Mouse (Mus musculus) forebrain, embryonic 15.5 days (tissue): Measurements from ENCODE around the gene Hpcal1. TPM values are rescaled to one million over a fixed set of nuclear protein-coding genes. Genes with fewer than 3 reads are reported as not detected.

Experiments
- ATAC-seq: fragments of 200-750 bp; cut with Nextera tagmentation; replicated peaks from 2 replicates; pipeline ENCODE4 v1.8.0; 2017; ENCODE audit warnings: mild to moderate bottlenecking, moderate TSS enrichment, moderate library complexity
- H3K27ac ChIP-seq: fragments of 300-500 bp; sonication (generic); replicated peaks from 2 replicates; pipeline ENCODE4 v1.5.1; 2015; ENCODE audit warnings: mild to moderate bottlenecking, inconsistent platforms
- H3K27me3 ChIP-seq: fragments of 300-500 bp; sonication (generic); 2 replicates; pipeline ENCODE4 v1.6.1; 2015; ENCODE audit warnings: inconsistent platforms
- H3K36me3 ChIP-seq: fragments of 300-500 bp; sonication (generic); 2 replicates; pipeline ENCODE4 v1.6.1; 2015; ENCODE audit warnings: mild to moderate bottlenecking, inconsistent platforms
- H3K4me1 ChIP-seq: fragments of 300-500 bp; sonication (generic); 2 replicates; pipeline ENCODE4 v1.6.1; 2015; ENCODE audit warnings: inconsistent platforms
- H3K4me2 ChIP-seq: fragments of 300-500 bp; sonication (generic); replicated peaks from 2 replicates; pipeline ENCODE4 v1.6.1; 2015; ENCODE audit warnings: mild to moderate bottlenecking, inconsistent platforms
- H3K4me3 ChIP-seq: fragments of 300-500 bp; sonication (generic); 2 replicates; pipeline ENCODE4 v1.5.1; 2015; ENCODE audit warnings: mild to moderate bottlenecking, inconsistent platforms
- H3K9ac ChIP-seq: fragments of 300-500 bp; sonication (generic); replicated peaks from 2 replicates; pipeline ENCODE4 v1.6.1; 2015; ENCODE audit warnings: mild to moderate bottlenecking, inconsistent platforms
- H3K9me3 ChIP-seq: fragments of 300-500 bp; sonication (generic); 2 replicates; pipeline ENCODE4 v1.6.1; 2016; ENCODE audit warnings: inconsistent platforms
- WGBS: fragments of 180-500 bp; shearing (Covaris S2); methylation state at CpG from one replicate; pipeline ENCODE4 v1.1.7; 2015; ENCODE audit warnings: mixed read lengths; 5-methylcytosine and 5-hydroxymethylcytosine counted together
- polyA plus RNA-seq: library from polyadenylated mRNA; unstranded; fragments of >200 nt; fragmentation: Nextera tagmentation; extraction: Ambion mirVana; gene quantifications from 2 replicates; pipeline ENCODE4 v1.2.1, GENCODE M21; 2015

Hpcal1 gene
- polyA plus RNA-seq, 1 experiment from 2014 or later = 36.1 TPM

DNA sequence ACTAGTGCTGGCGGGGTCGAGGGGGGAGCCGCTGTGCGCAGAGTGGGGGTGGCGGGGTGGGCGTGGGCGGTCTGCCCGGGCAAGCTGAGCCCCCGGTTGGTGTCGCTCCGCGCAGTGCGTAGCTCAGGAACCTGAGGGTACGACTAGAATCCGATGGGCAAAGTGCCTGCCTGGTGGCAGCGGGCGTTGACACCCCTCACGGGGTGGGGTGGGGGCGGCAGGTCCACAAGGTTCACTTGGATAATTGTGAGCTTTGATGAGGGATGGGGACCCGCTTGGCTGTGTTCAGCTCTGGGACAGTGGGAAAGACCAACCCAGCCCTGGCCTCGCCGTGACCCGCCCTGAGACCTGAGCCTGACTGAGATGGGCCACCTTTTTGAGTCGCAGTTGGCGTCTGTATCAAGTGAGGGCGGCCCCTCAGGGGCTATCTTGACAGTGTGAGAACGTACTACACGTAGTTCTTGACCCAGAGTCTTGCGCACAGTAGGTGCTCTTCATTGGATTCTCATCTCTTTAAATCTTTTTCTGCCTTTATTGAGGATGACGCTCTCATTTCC is 742 bp downstream of the Hpcal1 start:
- peaks cover 25% of the 10 kb centered on the region for H3K4me1 ChIP-seq
- H3K36me3 ChIP-seq = no peaks in the 10 kb centered on the region
- no peaks in the 10 kb centered on the region for H3K9me3 ChIP-seq
- peak overlapping the region; percentile 68 for H3K9ac ChIP-seq
- under 1% methylated on average over 30 of the region's 30 CpGs for WGBS
- H3K27me3 ChIP-seq = no peaks in the 10 kb centered on the region
- ATAC-seq = peak; percentile 35
- peak overlapping the region; percentile 70 for H3K4me3 ChIP-seq
- H3K4me2 ChIP-seq = peak overlapping the region; percentile 92
- no peak overlapping the region; the same call in 1 of the 2 replicates for H3K27ac ChIP-seq

- ATAC-seq = no peak
- WGBS = 0% methylated on average over 23 of the region's 23 CpGs
Measured at GRCm38 (mm10) chr12:17691891-17692321, 1.2 kb downstream of the Hpcal1 start.

GRCm38 (mm10) chr12:17692356-17692755 is 1.7 kb downstream of the Hpcal1 start:
- peak overlapping the region; percentile 92 for H3K4me2 ChIP-seq
- 12% methylated on average over 5 of the region's 5 CpGs for WGBS
- no peak for ATAC-seq

More at GRCm38 (mm10) chr12:17691891-17692321, 1.2 kb downstream of the Hpcal1 start:
- peak overlapping the region; percentile 92 for H3K4me2 ChIP-seq
- H3K9ac ChIP-seq = peak overlapping the region; percentile 68
- H3K4me1 ChIP-seq = peaks cover 25% of the 10 kb centered on the region
- H3K27ac ChIP-seq = no peak overlapping the region
- no peaks in the 10 kb centered on the region for H3K36me3 ChIP-seq
- H3K27me3 ChIP-seq = no peaks in the 10 kb centered on the region
- H3K9me3 ChIP-seq = no peaks in the 10 kb centered on the region
- peak overlapping the region; percentile 70 for H3K4me3 ChIP-seq

GRCm38 (mm10) chr12:17692953-17693352 is 2.3 kb downstream of the Hpcal1 start:
- 38% methylated on average over 4 of the region's 4 CpGs for WGBS
- ATAC-seq = no peak
- H3K9ac ChIP-seq = no peak overlapping the region
- no peaks in the 10 kb centered on the region for H3K27me3 ChIP-seq
- H3K36me3 ChIP-seq = no peaks in the 10 kb centered on the region
- no peak overlapping the region for H3K27ac ChIP-seq
- H3K4me2 ChIP-seq = no peak overlapping the region
- no peak overlapping the region for H3K4me3 ChIP-seq
- no peaks in the 10 kb centered on the region for H3K9me3 ChIP-seq
- H3K4me1 ChIP-seq = peaks cover 25% of the 10 kb centered on the region

More at GRCm38 (mm10) chr12:17692356-17692755, 1.7 kb downstream of the Hpcal1 start:
- Histone ChIP-seq H3K36me3 (no peaks in the 10 kb centered on the region), H3K27ac (no peak overlapping the region), H3K9ac (peak overlapping the region; percentile 68; the same call in 1 of the 2 replicates), H3K9me3 (no peaks in the 10 kb centered on the region), H3K27me3 (no peaks in the 10 kb centered on the region), H3K4me1 (peaks cover 25% of the 10 kb centered on the region), H3K4me3 (peak overlapping the region; percentile 70)

- Histone ChIP-seq H3K4me2 (no peak overlapping the region), H3K27me3 (no peaks in the 10 kb centered on the region), H3K36me3 (no peaks in the 10 kb centered on the region), H3K9me3 (no peaks in the 10 kb centered on the region), H3K27ac (no peak overlapping the region), H3K4me1 (peaks cover 35% of the 10 kb centered on the region), H3K9ac (no peak overlapping the region), H3K4me3 (no peak overlapping the region)
- no peak for ATAC-seq
- whole genome bisulfite sequencing = 58% methylated on average over 1 of the region's 1 CpGs
Measured at GRCm38 (mm10) chr12:17694589-17695115, 4.0 kb downstream of the Hpcal1 start.

- Histone ChIP-seq H3K4me2 (no peak overlapping the region), H3K9ac (no peak overlapping the region), H3K27me3 (no peaks in the 10 kb centered on the region), H3K27ac (no peak overlapping the region), H3K4me3 (no peak overlapping the region), H3K4me1 (peaks cover 29% of the 10 kb centered on the region), H3K9me3 (no peaks in the 10 kb centered on the region), H3K36me3 (no peaks in the 10 kb centered on the region)
- ATAC-seq = no peak
- 89% methylated on average over 7 of the region's 7 CpGs for WGBS
Measured at GRCm38 (mm10) chr12:17696395-17696794, 5.7 kb downstream of the Hpcal1 start.

DNA sequence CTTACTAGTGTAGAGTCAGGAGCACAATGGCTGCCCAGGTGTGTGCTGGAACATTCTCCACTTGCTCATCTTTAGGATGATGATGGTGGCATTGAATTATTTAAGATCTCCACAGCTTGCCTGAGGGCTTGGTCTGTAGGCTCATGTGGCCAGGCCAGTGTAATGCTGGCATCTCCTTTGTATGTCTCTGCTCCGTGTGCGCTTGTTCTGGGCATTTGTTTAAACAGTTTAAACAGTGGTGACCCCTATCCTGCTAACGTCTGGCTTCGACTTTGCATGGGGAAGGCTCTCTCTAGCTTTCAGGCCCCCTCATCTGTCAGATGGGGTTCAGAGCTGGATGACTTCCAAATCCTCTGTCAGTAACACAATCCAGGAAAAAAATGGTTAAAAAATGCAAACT is 8.3 kb downstream of the Hpcal1 start:
- no peaks in the 10 kb centered on the region for H3K27me3 ChIP-seq
- H3K4me1 ChIP-seq = peaks cover 14% of the 10 kb centered on the region
- no peak overlapping the region for H3K4me2 ChIP-seq
- no peak overlapping the region for H3K27ac ChIP-seq
- H3K36me3 ChIP-seq = no peaks in the 10 kb centered on the region
- H3K4me3 ChIP-seq = no peak overlapping the region
- no peak overlapping the region for H3K9ac ChIP-seq
- no peak for ATAC-seq
- no peaks in the 10 kb centered on the region for H3K9me3 ChIP-seq
- 18% methylated on average over 4 of the region's 4 CpGs for WGBS

DNA sequence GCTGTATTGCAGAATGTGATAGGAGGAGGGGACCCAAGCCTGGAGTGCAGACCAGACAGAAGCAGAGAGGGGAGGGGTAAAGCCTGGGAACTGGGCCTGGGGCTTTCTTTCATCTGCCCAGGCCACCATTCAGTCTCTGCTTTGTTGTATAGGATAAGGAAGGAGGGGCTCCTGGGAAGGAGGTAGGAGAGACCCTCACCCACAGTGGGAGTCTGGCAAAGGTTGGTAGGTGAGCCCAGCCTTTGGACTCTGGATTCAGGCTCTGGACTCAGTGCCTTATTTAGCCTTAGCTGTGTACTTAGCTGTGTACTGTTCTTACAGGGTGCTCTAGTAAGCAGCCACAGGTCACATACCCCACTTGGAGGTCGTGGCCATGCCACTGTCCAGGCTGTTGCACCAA is 8.8 kb downstream of the Hpcal1 start:
- H3K27ac ChIP-seq = no peak overlapping the region
- no peaks in the 10 kb centered on the region for H3K36me3 ChIP-seq
- H3K4me3 ChIP-seq = no peak overlapping the region
- peak; percentile 42 for ATAC-seq
- WGBS = 69% methylated on average over 1 of the region's 1 CpGs
- H3K4me2 ChIP-seq = no peak overlapping the region
- peaks cover 14% of the 10 kb centered on the region for H3K4me1 ChIP-seq
- no peaks in the 10 kb centered on the region for H3K9me3 ChIP-seq
- H3K9ac ChIP-seq = no peak overlapping the region
- no peaks in the 10 kb centered on the region for H3K27me3 ChIP-seq

- 50% methylated on average over 5 of the region's 5 CpGs for WGBS
- H3K27me3 ChIP-seq = no peaks in the 10 kb centered on the region
- no peak overlapping the region for H3K9ac ChIP-seq
- H3K9me3 ChIP-seq = no peaks in the 10 kb centered on the region
- no peak overlapping the region for H3K27ac ChIP-seq
- H3K4me3 ChIP-seq = no peak overlapping the region
- peaks cover 14% of the 10 kb centered on the region for H3K4me1 ChIP-seq
- no peak overlapping the region for H3K4me2 ChIP-seq
- H3K36me3 ChIP-seq = no peaks in the 10 kb centered on the region
- ATAC-seq = no peak
Measured at GRCm38 (mm10) chr12:17701131-17701720, 10.6 kb downstream of the Hpcal1 start.

DNA sequence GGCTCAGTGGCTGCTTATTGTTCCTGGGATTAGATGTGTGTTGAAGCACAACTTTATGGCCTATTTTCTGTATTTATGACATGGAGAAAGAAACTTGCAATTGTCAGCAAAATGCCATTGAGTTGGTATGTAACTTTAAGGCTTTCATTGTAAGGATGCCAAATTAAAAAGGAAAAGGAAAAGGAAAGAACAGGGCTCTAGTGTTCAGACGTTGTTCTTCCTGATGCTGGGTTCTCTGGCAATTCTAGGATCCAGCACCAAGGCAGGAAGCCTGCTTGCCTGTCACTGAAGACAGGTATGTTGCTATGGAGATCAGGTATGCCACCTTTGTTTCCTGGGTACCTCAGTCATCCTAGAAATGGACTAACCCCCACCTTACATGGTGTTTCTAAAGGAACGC is 11.1 kb downstream of the Hpcal1 start:
- Histone ChIP-seq H3K9me3 (no peaks in the 10 kb centered on the region), H3K4me1 (peaks cover 14% of the 10 kb centered on the region), H3K36me3 (no peaks in the 10 kb centered on the region), H3K27me3 (no peaks in the 10 kb centered on the region), H3K4me3 (no peak overlapping the region), H3K4me2 (no peak overlapping the region), H3K9ac (no peak overlapping the region), H3K27ac (no peak overlapping the region)
- no peak for ATAC-seq
- 38% methylated on average over 2 of the region's 2 CpGs for WGBS

- peaks cover 14% of the 10 kb centered on the region for H3K4me1 ChIP-seq
- H3K9me3 ChIP-seq = no peaks in the 10 kb centered on the region
- H3K27me3 ChIP-seq = no peaks in the 10 kb centered on the region
- no peak overlapping the region for H3K9ac ChIP-seq
- H3K4me2 ChIP-seq = no peak overlapping the region
- 45% methylated on average over 9 of the region's 9 CpGs for WGBS
- no peaks in the 10 kb centered on the region for H3K36me3 ChIP-seq
- H3K4me3 ChIP-seq = no peak overlapping the region
- no peak overlapping the region for H3K27ac ChIP-seq
- ATAC-seq = no peak
Measured at GRCm38 (mm10) chr12:17702257-17702943, 11.7 kb downstream of the Hpcal1 start.

DNA sequence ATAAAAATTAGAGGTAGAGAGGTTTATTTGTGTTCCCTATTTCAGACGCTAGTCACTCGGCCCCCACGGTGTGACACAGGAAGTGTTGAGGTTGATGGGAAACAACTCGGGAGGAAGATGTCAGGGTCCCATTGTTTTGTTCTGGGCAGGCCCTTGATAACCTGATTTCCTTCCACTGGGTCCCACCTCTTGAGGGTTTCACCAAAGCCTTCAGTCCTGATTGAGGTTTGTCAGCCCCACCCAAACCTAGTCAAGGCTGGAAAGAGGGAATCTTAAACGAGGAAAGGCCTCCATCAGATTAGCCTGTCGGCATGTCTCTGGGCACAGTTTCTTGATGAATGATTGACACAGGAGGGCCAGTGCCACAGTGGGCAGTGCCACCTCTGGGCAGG is 12.3 kb downstream of the Hpcal1 start:
- Histone ChIP-seq H3K27ac (no peak overlapping the region), H3K4me2 (no peak overlapping the region), H3K9ac (no peak overlapping the region), H3K4me3 (no peak overlapping the region), H3K27me3 (no peaks in the 10 kb centered on the region), H3K36me3 (no peaks in the 10 kb centered on the region), H3K9me3 (no peaks in the 10 kb centered on the region), H3K4me1 (peaks cover 14% of the 10 kb centered on the region)
- no peak for ATAC-seq
- WGBS = 83% methylated on average over 6 of the region's 6 CpGs
